Mouse (Mus musculus): ENCODE measurements at regions not wholly inside any gene's neighbourhood (a gene's known extent, or its start where the extent isn't known, plus 50 kb on each side); places are given as distances from the start of the nearest gene placed in this dataset.
A peak's percentile ranks its signal among the peaks of the same experiment; 100 is the strongest.

DNA sequence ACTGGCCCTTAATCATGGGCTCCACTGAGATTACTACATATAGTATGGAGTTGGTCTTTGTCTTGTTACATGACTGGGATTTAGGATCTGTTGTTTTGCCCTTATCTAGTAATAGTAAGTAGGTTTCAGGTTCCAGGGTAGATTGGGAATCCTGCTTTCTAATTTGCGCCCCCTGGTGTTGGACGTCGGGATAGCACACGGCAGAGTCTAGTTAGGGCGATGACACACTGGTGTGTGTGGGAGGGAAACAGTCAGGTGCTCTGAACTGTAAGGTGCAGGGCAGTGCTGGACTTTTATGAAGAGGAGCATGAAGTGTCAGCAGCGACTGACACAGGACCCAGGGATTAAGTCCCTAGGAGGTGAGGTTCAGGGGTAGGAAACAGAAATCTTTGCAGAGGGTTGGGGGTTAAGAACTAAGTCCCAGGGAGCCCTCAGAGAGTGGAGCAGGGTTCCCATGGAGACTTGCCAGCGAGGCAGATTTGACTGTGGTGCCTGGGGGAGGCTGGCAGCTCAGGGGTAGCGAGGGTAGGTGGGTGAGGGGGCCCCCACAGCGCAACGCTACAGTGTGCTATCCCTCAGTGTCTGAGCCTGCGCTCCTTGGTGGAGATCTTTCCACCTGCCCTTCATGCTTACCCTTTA is 189.2 kb downstream of the Med10 start:
- peak; percentile 90; the same call in 1 of the 2 replicates for TF ChIP-seq CTCF (IDR thresholded peaks at IDR 0.05; ENCODE audit: control insufficient read depth, insufficient read depth, insufficient replicate concordance, low read depth, low read length)
- no peak for TF ChIP-seq POLR2A (IDR thresholded peaks at IDR 0.05; ENCODE audit: control insufficient read depth, low read depth, low read length)
